Mouse (Mus musculus) C2C12 (cell line): ENCODE results near the gene Gimd1. TPM values are rescaled to one million over a fixed set of nuclear protein-coding genes. Genes with fewer than 3 reads are reported as not detected.
A peak's percentile ranks its signal among the peaks of the same experiment; 100 is the strongest.

Experiments used
- H3K27me3 ChIP-seq: one replicate; pipeline ENCODE4 v1.6.1; 2011; ENCODE audit not compliant: control insufficient read depth, insufficient read depth, insufficient read length
- H3K36me3 ChIP-seq: one replicate; pipeline ENCODE4 v1.6.1; 2011; ENCODE audit not compliant: control insufficient read depth, insufficient read depth
- H3K4me3 ChIP-seq: one replicate; pipeline ENCODE4 v1.5.1; 2011; ENCODE audit warnings: mild to moderate bottlenecking, control low read depth; ENCODE audit not compliant: poor library complexity, insufficient read depth, severe bottlenecking
- H3K79me2 ChIP-seq: one replicate; pipeline ENCODE4 v1.6.1; 2011; ENCODE audit not compliant: control insufficient read depth, insufficient read depth
- H3K79me3 ChIP-seq: one replicate; pipeline ENCODE4 v1.6.1; 2011; ENCODE audit warnings: low read depth, control low read depth
- H3ac ChIP-seq: one replicate; pipeline ENCODE3; 2011; ENCODE audit warnings: low read depth; ENCODE audit not compliant: control insufficient read depth, insufficient read length
- CEBPB ChIP-seq: IDR thresholded peaks from one replicate; pipeline ENCODE4 v1.6.1; 2011; ENCODE audit warnings: low read depth, mild to moderate bottlenecking, control low read depth, moderate library complexity
- CTCF ChIP-seq: IDR thresholded peaks from one replicate; pipeline ENCODE4 v1.5.1; 2011; ENCODE audit not compliant: control insufficient read depth, insufficient read depth, insufficient read length
- FOSL1 ChIP-seq: IDR thresholded peaks from one replicate; pipeline ENCODE4 v1.8.0; 2011; ENCODE audit warnings: mild to moderate bottlenecking, low read length; ENCODE audit not compliant: poor library complexity, insufficient read depth, severe bottlenecking
- MAX ChIP-seq: IDR thresholded peaks from one replicate; pipeline ENCODE4 v1.6.1; 2011; ENCODE audit warnings: mild to moderate bottlenecking, control low read depth
- MYOD1 ChIP-seq: IDR thresholded peaks from one replicate; pipeline ENCODE4 v1.6.1; 2011; ENCODE audit warnings: low read depth; ENCODE audit not compliant: control insufficient read depth, insufficient read length
- MYOG ChIP-seq: IDR thresholded peaks from one replicate; pipeline ENCODE4 v1.6.1; 2011; ENCODE audit not compliant: control insufficient read depth, insufficient read length; ENCODE audit errors: extremely low read depth
- USF1 ChIP-seq: IDR thresholded peaks from one replicate; pipeline ENCODE4 v1.6.1; 2011; ENCODE audit warnings: low read depth, mild to moderate bottlenecking, control low read depth, moderate library complexity
- polyA plus RNA-seq: library from polyadenylated mRNA; unstranded; fragments of >200 nt; fragmentation: generic; extraction: Trizol; gene quantifications from one replicate; pipeline ENCODE4 v1.2.1, GENCODE M21; 2012; ENCODE audit warnings: missing spikeins

Gene Gimd1
- polyA plus RNA-seq, 1 experiment: not detected

DNA sequence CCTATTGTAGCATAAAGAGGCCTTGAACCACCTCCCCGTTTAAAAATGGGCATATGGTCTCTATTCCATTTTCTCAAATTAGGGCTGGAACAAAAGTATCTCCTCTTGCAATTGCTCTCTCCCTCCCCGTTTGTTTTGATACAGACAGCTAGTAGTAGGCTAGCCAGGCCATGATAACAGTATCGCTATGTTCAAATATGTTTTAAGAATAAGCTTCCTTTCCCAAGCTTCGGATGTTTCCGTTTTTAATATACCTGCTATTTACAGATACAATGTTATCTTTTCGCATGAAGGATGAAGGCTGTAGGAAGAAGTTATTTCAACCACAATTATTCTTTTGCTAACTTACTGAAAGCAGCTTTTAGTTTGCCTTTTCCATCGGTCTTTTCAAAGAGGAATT is 19.7 kb downstream of the Gimd1 start:
- no peaks in the 10 kb centered on the region for H3K79me3 ChIP-seq
- H3K79me2 ChIP-seq: no peaks in the 10 kb centered on the region
- H3K27me3 ChIP-seq: no peaks in the 10 kb centered on the region
- H3K36me3 ChIP-seq: no peaks in the 10 kb centered on the region
- no peak for TF ChIP-seq MAX
- no peak for TF ChIP-seq MYOD1
- no peak for TF ChIP-seq MYOG
- TF ChIP-seq CEBPB: no peak
- TF ChIP-seq USF1: no peak
- TF ChIP-seq CTCF: no peak
- no peak for TF ChIP-seq FOSL1
- H3K4me3 ChIP-seq: no peak overlapping the region
- H3ac ChIP-seq: no peak overlapping the region

DNA sequence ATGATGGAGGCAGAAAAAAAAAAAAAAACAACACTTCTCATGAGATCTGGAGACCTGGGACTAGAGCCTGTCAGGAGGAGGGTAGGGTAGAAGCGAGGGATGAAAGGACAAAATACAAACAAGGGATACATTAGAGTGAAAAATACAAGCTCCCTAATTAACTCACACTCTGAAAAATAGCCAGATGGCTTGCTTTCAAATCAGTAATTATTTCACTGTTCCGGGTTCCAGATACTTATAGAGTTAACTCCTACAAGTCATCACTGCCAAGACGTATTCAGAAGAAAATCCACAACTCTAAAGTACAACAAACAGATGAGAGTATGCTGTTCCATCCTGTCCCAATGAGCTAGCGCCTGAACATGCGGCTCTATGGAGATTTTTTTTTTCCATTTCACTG is 20.6 kb downstream of the Gimd1 start:
- Histone ChIP-seq H3K79me3 (no peaks in the 10 kb centered on the region), H3K79me2 (no peaks in the 10 kb centered on the region), H3K27me3 (no peaks in the 10 kb centered on the region), H3K36me3 (no peaks in the 10 kb centered on the region), H3ac (no peak overlapping the region), H3K4me3 (no peak overlapping the region)
- TF ChIP-seq MAX (no peak), CEBPB (no peak), USF1 (no peak), MYOD1 (no peak), MYOG (no peak), CTCF (no peak), FOSL1 (no peak)

DNA sequence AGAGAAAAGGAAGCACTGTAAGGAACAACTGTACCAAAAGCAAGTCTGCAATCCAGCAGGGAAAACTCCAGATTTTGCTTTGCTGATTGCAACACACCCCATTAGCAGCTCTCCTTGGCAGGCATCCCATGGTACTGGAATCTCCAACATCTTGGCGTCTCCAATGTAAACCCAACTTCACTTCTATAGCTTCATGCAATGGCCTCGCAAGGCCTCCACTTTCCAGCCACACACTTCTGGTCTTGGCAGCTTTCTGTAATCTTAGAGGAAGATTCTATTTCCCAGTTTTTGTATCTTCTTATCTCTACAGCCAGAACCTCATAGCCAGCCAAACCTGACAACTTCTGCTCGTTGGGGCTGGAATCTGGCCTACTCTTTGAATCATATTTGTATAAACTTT is 22.2 kb downstream of the Gimd1 start:
- Histone ChIP-seq H3K79me3 (no peaks in the 10 kb centered on the region), H3K36me3 (no peaks in the 10 kb centered on the region), H3K79me2 (no peaks in the 10 kb centered on the region), H3K4me3 (no peak overlapping the region), H3K27me3 (no peaks in the 10 kb centered on the region), H3ac (no peak overlapping the region)
- TF ChIP-seq MAX (no peak), CEBPB (peak; percentile 5)

DNA sequence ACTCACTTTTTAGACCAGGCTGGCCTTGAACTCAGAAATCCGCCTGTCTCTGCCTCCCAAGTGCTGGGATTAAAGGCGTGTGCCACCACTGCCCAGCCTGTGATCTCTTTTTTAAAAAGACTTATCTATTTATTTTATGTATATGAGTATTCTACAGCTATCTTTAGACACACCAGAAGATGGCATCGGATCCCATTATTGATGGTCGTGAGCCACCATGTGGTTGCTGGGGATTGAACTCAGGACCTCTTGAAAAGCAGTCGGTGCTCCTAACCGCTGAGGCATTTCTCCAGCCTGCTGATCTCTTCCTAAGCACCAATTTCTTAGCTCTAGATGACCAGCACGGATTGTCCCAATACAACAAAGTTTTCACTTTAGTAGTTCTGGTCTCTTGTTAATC is 24.3 kb downstream of the Gimd1 start:
- Histone ChIP-seq H3K4me3 (no peak overlapping the region), H3K79me2 (no peaks in the 10 kb centered on the region), H3K27me3 (no peaks in the 10 kb centered on the region), H3K79me3 (no peaks in the 10 kb centered on the region), H3ac (no peak overlapping the region), H3K36me3 (peaks cover 4% of the 10 kb centered on the region)
- TF ChIP-seq USF1 (no peak), MYOG (no peak), CEBPB (no peak), MYOD1 (no peak), FOSL1 (no peak), MAX (no peak), CTCF (no peak)

DNA sequence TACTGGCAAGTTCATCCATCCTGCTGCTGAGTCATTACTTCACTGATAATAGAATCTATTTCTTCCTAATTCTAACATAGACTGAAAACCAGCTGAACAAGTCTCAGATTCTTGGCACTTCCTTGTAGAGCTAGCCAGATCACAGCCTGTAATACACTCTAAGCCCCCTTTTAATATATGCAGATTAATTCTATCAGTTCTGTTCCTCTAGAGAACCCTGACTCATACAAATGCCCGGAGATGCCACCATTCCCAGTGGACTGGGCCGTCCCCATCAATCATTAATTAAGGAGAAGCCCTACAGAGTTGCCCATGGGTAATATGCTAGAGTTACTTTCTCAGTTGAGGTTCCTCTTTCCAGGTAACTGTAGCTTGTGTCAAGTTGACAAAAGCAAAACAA is 26.3 kb downstream of the Gimd1 start:
- Histone ChIP-seq H3K27me3 (no peaks in the 10 kb centered on the region), H3K36me3 (peaks cover 23% of the 10 kb centered on the region), H3K79me2 (no peaks in the 10 kb centered on the region), H3ac (no peak overlapping the region), H3K79me3 (no peaks in the 10 kb centered on the region), H3K4me3 (no peak overlapping the region)
- TF ChIP-seq MYOD1: no peak
- TF ChIP-seq USF1: no peak
- TF ChIP-seq CTCF: no peak
- TF ChIP-seq MYOG: no peak
- TF ChIP-seq MAX: no peak
- TF ChIP-seq CEBPB: no peak
- no peak for TF ChIP-seq FOSL1

DNA sequence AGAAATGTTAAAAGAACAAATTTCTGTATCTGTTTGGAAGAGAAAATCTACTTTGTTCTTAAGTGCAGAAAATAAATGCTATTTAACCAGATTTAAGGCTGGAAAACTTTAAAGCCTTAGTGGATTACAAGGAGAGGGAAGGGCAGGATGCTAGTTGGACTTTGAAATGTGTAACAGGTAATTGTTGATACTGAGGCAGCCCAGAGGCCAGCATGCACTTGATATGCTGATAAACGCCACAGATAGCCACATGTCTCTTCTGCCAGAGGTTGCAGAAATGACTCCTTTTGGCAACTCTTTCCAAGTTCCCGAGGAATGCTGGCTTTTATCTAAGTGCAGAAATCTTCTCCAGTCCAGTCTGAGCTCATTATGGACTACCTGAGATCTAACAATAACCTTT is 47.9 kb downstream of the Gimd1 start:
- no peak overlapping the region for H3K4me3 ChIP-seq
- H3K27me3 ChIP-seq: no peaks in the 10 kb centered on the region
- peaks cover 21% of the 10 kb centered on the region for H3K79me3 ChIP-seq
- peaks cover 46% of the 10 kb centered on the region for H3K79me2 ChIP-seq
- peaks cover 46% of the 10 kb centered on the region for H3K36me3 ChIP-seq
- H3ac ChIP-seq: no peak overlapping the region
- no peak for TF ChIP-seq MAX
- TF ChIP-seq CTCF: no peak
- TF ChIP-seq CEBPB: no peak
- TF ChIP-seq MYOG: no peak
- TF ChIP-seq USF1: no peak
- no peak for TF ChIP-seq FOSL1
- no peak for TF ChIP-seq MYOD1
